Mouse (Mus musculus): ENCODE results near the gene Trpm7. TPM values are rescaled to one million over a fixed set of nuclear protein-coding genes. Genes with fewer than 3 reads are reported as not detected.

Trpm7 gene
- total RNA-seq, 2 experiments from 2014 or later: 24.8 to 29.0 TPM

- no peak for TF ChIP-seq CTCF (IDR thresholded peaks at IDR 0.05)
- DNase-seq: no peak
- Histone ChIP-seq H3K27ac (no peak overlapping the region), H3K4me3 (no peak overlapping the region)
- intact Hi-C loops (cut with DNase I): loop anchor here (2.0 kb wide), 1 partner anchor 55 kb away; the partner anchor contains the start of gene Sppl2a
Observed at GRCm38 (mm10) chr2:126877991-126878390, 2.0 kb upstream of the Trpm7 start.

GRCm38 (mm10) chr2:126875516-126875835, 554 bp downstream of the Trpm7 start:
- Histone ChIP-seq H3K27ac (peak overlapping the region; percentile 100), H3K4me3 (peak overlapping the region; percentile 90)
- TF ChIP-seq CTCF (IDR thresholded peaks at IDR 0.05): no peak
- intact Hi-C loops (cut with DNase I): no loop called here
- DNase-seq: no peak

GRCm38 (mm10) chr2:126874809-126875515, 1.1 kb downstream of the Trpm7 start:
- TF ChIP-seq CTCF (IDR thresholded peaks at IDR 0.05): peak; percentile 31; the same call in 1 of the 2 replicates
- Histone ChIP-seq H3K27ac (peak overlapping the region; percentile 100), H3K4me3 (peak overlapping the region; percentile 90)
- intact Hi-C loops (cut with DNase I): no loop called here
- DNase-seq: peak; percentile 28

GRCm38 (mm10) chr2:126866301-126866700, 9.7 kb downstream of the Trpm7 start:
- Histone ChIP-seq H3K4me3 (no peak overlapping the region), H3K27ac (no peak overlapping the region)
- DNase-seq: no peak
- TF ChIP-seq CTCF (IDR thresholded peaks at IDR 0.05): no peak
- intact Hi-C loops (cut with DNase I): no loop called here

- Histone ChIP-seq H3K27ac (no peak overlapping the region), H3K4me3 (no peak overlapping the region)
- no peak for TF ChIP-seq CTCF (IDR thresholded peaks at IDR 0.05)
- intact Hi-C loops (cut with DNase I): no loop called here
- DNase-seq: no peak
Observed at GRCm38 (mm10) chr2:126865501-126866199, 10.4 kb downstream of the Trpm7 start.

- TF ChIP-seq CTCF (IDR thresholded peaks at IDR 0.05): no peak
- Histone ChIP-seq H3K4me3 (no peak overlapping the region), H3K27ac (no peak overlapping the region)
- intact Hi-C loops (cut with DNase I): no loop called here
- no peak for DNase-seq
Observed at GRCm38 (mm10) chr2:126865026-126865425, 11.0 kb downstream of the Trpm7 start.

GRCm38 (mm10) chr2:126844751-126845150, 31.3 kb downstream of the Trpm7 start:
- DNase-seq: no peak
- intact Hi-C loops (cut with DNase I): no loop called here
- Histone ChIP-seq H3K27ac (no peak overlapping the region), H3K4me3 (no peak overlapping the region)
- no peak for TF ChIP-seq CTCF (IDR thresholded peaks at IDR 0.05)

GRCm38 (mm10) chr2:126838848-126839247, 37.2 kb downstream of the Trpm7 start:
- Histone ChIP-seq H3K4me3 (no peak overlapping the region), H3K27ac (peak overlapping the region; percentile 73)
- no peak for TF ChIP-seq CTCF (IDR thresholded peaks at IDR 0.05)
- intact Hi-C loops (cut with DNase I): no loop called here
- peak; percentile 34 for DNase-seq

GRCm38 (mm10) chr2:126817414-126817813, 58.6 kb downstream of the Trpm7 start:
- no peak for DNase-seq
- Histone ChIP-seq H3K27ac (no peak overlapping the region), H3K4me3 (no peak overlapping the region)
- intact Hi-C loops (cut with DNase I): no loop called here
- no peak for TF ChIP-seq CTCF (IDR thresholded peaks at IDR 0.05)

GRCm38 (mm10) chr2:126816644-126817347, 59.2 kb downstream of the Trpm7 start:
- intact Hi-C loops (cut with DNase I): no loop called here
- Histone ChIP-seq H3K4me3 (no peak overlapping the region), H3K27ac (no peak overlapping the region)
- no peak for DNase-seq
- no peak for TF ChIP-seq CTCF (IDR thresholded peaks at IDR 0.05)

- peak overlapping the region; percentile 35; the same call in 1 of the 2 replicates for H3K27ac ChIP-seq
- intact Hi-C loops (cut with DNase I): no loop called here
- TF ChIP-seq CTCF (IDR thresholded peaks at IDR 0.05): no peak
- DNase-seq: no peak
- H3K4me3 ChIP-seq: no peak overlapping the region
Observed at GRCm38 (mm10) chr2:126815822-126816221, 60.2 kb downstream of the Trpm7 start.

- intact Hi-C loops (cut with DNase I): no loop called here
- TF ChIP-seq CTCF (IDR thresholded peaks at IDR 0.05): no peak
Observed at GRCm38 (mm10) chr2:126801980-126802379, 74.0 kb downstream of the Trpm7 start.

GRCm38 (mm10) chr2:126798455-126798854, 77.6 kb downstream of the Trpm7 start:
- intact Hi-C loops (cut with DNase I): loop anchor here (5.0 kb wide), 2 partner anchors 51 to 199 kb away; no protein-coding TSS in a partner anchor
- DNase-seq: no peak
- no peak overlapping the region for H3K4me3 ChIP-seq
- TF ChIP-seq CTCF (IDR thresholded peaks at IDR 0.05): no peak
- H3K27ac ChIP-seq: no peak overlapping the region

More at GRCm38 (mm10) chr2:126801980-126802379, 74.0 kb downstream of the Trpm7 start:
- DNase-seq: no peak
- Histone ChIP-seq H3K4me3 (no peak overlapping the region), H3K27ac (no peak overlapping the region)

Measured in gastrocnemius, adult 2 months (tissue).